Mouse (Mus musculus) limb, embryonic 14.5 days (tissue): ENCODE results near the gene Nek4. TPM values are rescaled to one million over a fixed set of nuclear protein-coding genes. Genes with fewer than 3 reads are reported as not detected.

Source experiments
- ATAC-seq: fragments of 200-750 bp; cut with Nextera tagmentation; 2 replicates; pipeline ENCODE4 v1.8.0; 2017; ENCODE audit warnings: low read depth, moderate number of reproducible peaks, moderate TSS enrichment; ENCODE audit not compliant: low FRiP score
- DNase-seq: peaks from one replicate; pipeline ENCODE4 v3.0.0-alpha.2; 2015; ENCODE audit warnings: low spot score
- H3K27ac ChIP-seq: fragments of 300-500 bp; sonication (generic); replicated peaks from 2 replicates; pipeline ENCODE4 v1.5.1; 2014; ENCODE audit warnings: low read depth, mild to moderate bottlenecking, low read length, moderate library complexity, mixed read lengths
- H3K27me3 ChIP-seq: fragments of 300-500 bp; sonication (generic); 2 replicates; pipeline ENCODE4 v1.6.1; 2014; ENCODE audit warnings: low read length, mixed read lengths; ENCODE audit not compliant: control insufficient read depth, insufficient read depth
- H3K36me3 ChIP-seq: fragments of 300-500 bp; sonication (generic); 2 replicates; pipeline ENCODE4 v1.6.1; 2014; ENCODE audit warnings: mild to moderate bottlenecking, low read length, moderate library complexity, mixed read lengths; ENCODE audit not compliant: control insufficient read depth, insufficient read depth
- H3K4me1 ChIP-seq: fragments of 300-500 bp; sonication (generic); 2 replicates; pipeline ENCODE4 v1.6.1; 2014; ENCODE audit warnings: antibody characterized with exemption, low read length, mixed read lengths; ENCODE audit not compliant: control insufficient read depth, insufficient read depth
- H3K4me2 ChIP-seq: fragments of 300-500 bp; sonication (generic); replicated peaks from 2 replicates; pipeline ENCODE4 v1.6.1; 2014; ENCODE audit warnings: low read depth, mild to moderate bottlenecking, low read length, moderate library complexity; ENCODE audit not compliant: severe bottlenecking
- H3K4me3 ChIP-seq: fragments of 300-500 bp; sonication (generic); replicated peaks from 2 replicates; pipeline ENCODE4 v1.5.1; 2014; ENCODE audit warnings: low read length
- H3K9ac ChIP-seq: fragments of 300-500 bp; sonication (generic); 2 replicates; pipeline ENCODE4 v1.6.1; 2014; ENCODE audit warnings: mild to moderate bottlenecking, low read depth, low read length, moderate library complexity; ENCODE audit not compliant: severe bottlenecking
- H3K9me3 ChIP-seq: fragments of 300-500 bp; sonication (generic); 2 replicates; pipeline ENCODE4 v1.6.1; 2016; ENCODE audit warnings: low read length; ENCODE audit not compliant: control insufficient read depth
- POLR2A ChIP-seq: fragments of 200-500 bp; IDR thresholded peaks from 2 replicates; pipeline ENCODE4 v1.8.0; 2012; ENCODE audit warnings: inconsistent platforms, mild to moderate bottlenecking, moderate library complexity, borderline replicate concordance; ENCODE audit not compliant: insufficient read depth, insufficient read length; ENCODE audit errors: extremely low read depth
- WGBS: fragments of 180-500 bp; shearing (Covaris S2); extraction: QIAGEN DNeasy Blood & Tissue Kit; methylation state at CpG from one replicate; pipeline ENCODE4 v1.1.7; 2014; 5-methylcytosine and 5-hydroxymethylcytosine counted together
- polyA plus RNA-seq, 2 experiments: library from polyadenylated mRNA; depleted of rRNA in 1 of 2; stranded (reverse) in 1 of 2; unstranded in 1 of 2; fragments of >200 nt; fragmentation: Nextera tagmentation in 1 of 2; extraction: Ambion mirVana in 1 of 2; gene quantifications; 2 replicates each; pipeline versions ENCODE4 v1.2.1 to v1.2.3; 2012 to 2014

Nek4 gene
- polyA plus RNA-seq, 2 experiments = 8.0 to 8.8 TPM

- no peaks in the 10 kb centered on the region for H3K36me3 ChIP-seq
- no peaks in the 10 kb centered on the region for H3K27me3 ChIP-seq
- no peak overlapping the region for H3K27ac ChIP-seq
- TF ChIP-seq POLR2A = no peak
- DNase-seq (no peak), ATAC-seq (no peak)
- no peak overlapping the region for H3K9ac ChIP-seq
- 88% methylated on average over 4 of the region's 4 CpGs for WGBS
- H3K4me1 ChIP-seq = no peaks in the 10 kb centered on the region
- H3K4me2 ChIP-seq = no peak overlapping the region
- no peaks in the 10 kb centered on the region for H3K9me3 ChIP-seq
- H3K4me3 ChIP-seq = no peak overlapping the region
These were observed 8.9 kb upstream of the Nek4 start for GRCm38 (mm10) chr14:30942254-30942653.

- no peaks in the 10 kb centered on the region for H3K36me3 ChIP-seq
- no peak within 1 kb of the TSS for H3K4me3 ChIP-seq
- no peak within 1 kb of the TSS for H3K9ac ChIP-seq
- H3K27ac ChIP-seq = no peak within 1 kb of the TSS
- ATAC-seq (no peak), DNase-seq (no peak)
- 90% methylated on average over 7 of the region's 7 CpGs for WGBS
- no peaks in the 10 kb centered on the region for H3K4me1 ChIP-seq
- TF ChIP-seq POLR2A = no peak
- no peaks in the 10 kb centered on the region for H3K9me3 ChIP-seq
- H3K27me3 ChIP-seq = no peaks in the 10 kb centered on the region
- no peak within 1 kb of the TSS for H3K4me2 ChIP-seq
These were observed 8.1 kb upstream of the Nek4 start, which contains the start of gene Itih1 for GRCm38 (mm10) chr14:30943038-30943437. TSS of gene Itih1 (minus strand) at chr14:30943289.

DNA sequence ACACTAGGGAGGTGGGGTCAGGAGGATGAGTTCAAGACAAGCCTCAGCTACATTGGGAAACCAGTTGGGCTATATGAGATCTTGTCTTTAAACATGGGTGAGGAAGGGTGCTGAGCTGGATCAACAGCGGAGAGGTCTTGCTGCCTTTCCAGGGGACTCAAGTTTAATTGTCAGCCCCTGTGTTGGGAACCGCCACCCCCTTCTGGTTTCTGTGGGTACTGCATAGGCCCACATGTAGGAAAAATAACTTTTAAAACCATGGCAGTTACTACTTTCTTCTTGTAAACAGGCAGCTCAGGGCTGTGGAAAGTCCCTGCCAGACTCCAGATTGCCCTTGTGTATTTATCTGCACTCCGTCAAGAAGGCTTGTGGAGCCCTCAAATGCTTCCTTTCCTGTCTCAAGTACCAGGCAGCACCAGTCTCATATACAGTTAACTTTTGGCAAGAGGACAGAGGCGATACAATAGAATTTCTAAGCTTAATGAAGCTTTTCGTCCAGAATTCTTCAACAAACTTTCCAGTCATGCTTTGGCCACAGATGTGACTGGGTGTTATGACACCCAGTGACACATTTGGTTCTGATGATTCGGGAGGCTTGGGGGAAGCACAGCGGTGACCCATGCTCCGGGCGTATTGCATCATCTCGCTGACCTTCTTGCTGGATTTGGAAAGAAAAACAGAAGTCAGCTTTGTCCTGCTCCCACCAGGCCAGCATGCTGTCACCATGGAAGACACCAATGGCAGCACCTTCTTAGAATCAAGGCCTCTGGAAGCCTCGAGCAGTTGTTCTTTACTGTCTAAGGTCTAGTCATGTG is 7.1 kb upstream of the Nek4 start:
- DNase-seq = peak; percentile 41
- no peaks in the 10 kb centered on the region for H3K4me1 ChIP-seq
- 67% methylated on average over 11 of the region's 11 CpGs for WGBS

DNA sequence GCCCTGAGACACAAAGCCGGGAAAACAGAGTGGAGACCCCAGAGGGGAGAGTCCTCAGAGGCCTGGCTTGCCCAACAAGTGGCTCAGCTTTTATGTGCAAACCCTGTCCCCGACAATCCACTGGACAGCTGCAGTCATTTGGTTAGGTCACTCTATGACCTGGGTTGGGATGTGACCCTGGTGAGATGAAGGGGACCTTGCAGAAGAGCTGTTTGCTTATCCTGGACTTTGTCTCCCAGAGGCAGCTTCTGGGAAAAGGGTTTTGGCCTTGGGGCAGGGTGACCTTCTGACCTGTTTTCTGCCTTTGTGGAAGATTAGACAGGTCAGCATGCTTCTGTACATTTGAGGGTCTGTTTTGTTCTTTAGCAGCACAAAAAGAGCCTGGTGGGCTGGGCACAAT is 6.4 kb upstream of the Nek4 start:
- WGBS = 75% methylated on average over 2 of the region's 2 CpGs
- no peak for ATAC-seq

More for the DNA sequence above, 7.1 kb upstream of the Nek4 start:
- no peak overlapping the region for H3K9ac ChIP-seq
- H3K36me3 ChIP-seq = no peaks in the 10 kb centered on the region
- TF ChIP-seq POLR2A = no peak
- H3K27ac ChIP-seq = no peak overlapping the region
- H3K4me3 ChIP-seq = no peak overlapping the region
- no peak for ATAC-seq
- H3K4me2 ChIP-seq = no peak overlapping the region
- H3K27me3 ChIP-seq = no peaks in the 10 kb centered on the region
- no peaks in the 10 kb centered on the region for H3K9me3 ChIP-seq

GRCm38 (mm10) chr14:30949986-30950385 is 1.2 kb upstream of the Nek4 start:
- DNase-seq = no peak
- no peaks in the 10 kb centered on the region for H3K27me3 ChIP-seq
- WGBS = 99% methylated on average over 10 of the region's 10 CpGs

More for the DNA sequence above, 6.4 kb upstream of the Nek4 start:
- no peak for TF ChIP-seq POLR2A
- no peak overlapping the region for H3K9ac ChIP-seq
- H3K4me3 ChIP-seq = no peak overlapping the region
- H3K9me3 ChIP-seq = no peaks in the 10 kb centered on the region
- H3K36me3 ChIP-seq = no peaks in the 10 kb centered on the region
- no peak overlapping the region for H3K27ac ChIP-seq
- no peak for DNase-seq
- no peak overlapping the region for H3K4me2 ChIP-seq
- no peaks in the 10 kb centered on the region for H3K27me3 ChIP-seq
- H3K4me1 ChIP-seq = no peaks in the 10 kb centered on the region

More at GRCm38 (mm10) chr14:30949986-30950385, 1.2 kb upstream of the Nek4 start:
- no peak for TF ChIP-seq POLR2A
- Histone ChIP-seq H3K4me3 (no peak overlapping the region), H3K9me3 (no peaks in the 10 kb centered on the region), H3K27ac (no peak overlapping the region), H3K4me1 (peaks cover 3% of the 10 kb centered on the region; the same call in 1 of the 2 replicates), H3K9ac (no peak overlapping the region), H3K4me2 (no peak overlapping the region), H3K36me3 (peaks cover 7% of the 10 kb centered on the region; the same call in 1 of the 2 replicates)
- ATAC-seq = no peak
